Mouse (Mus musculus) hindbrain, embryonic 11.5 days (tissue): ENCODE measurements at regions not wholly inside any gene's neighbourhood (a gene's known extent, or its start where the extent isn't known, plus 50 kb on each side); places are given as distances from the start of the nearest gene placed in this dataset.

Experiments used
- ATAC-seq: fragments of 200-750 bp; cut with Nextera tagmentation; 2 replicates; pipeline ENCODE4 v1.8.0; 2017; ENCODE audit warnings: mild to moderate bottlenecking, moderate TSS enrichment, moderate library complexity; ENCODE audit not compliant: low FRiP score
- DNase-seq: peaks from one replicate; pipeline ENCODE4 v3.0.0-alpha.2; 2015; ENCODE audit warnings: low spot score
- H3K27ac ChIP-seq: fragments of 300-500 bp; sonication (generic); 2 replicates; pipeline ENCODE4 v1.5.1; 2014; ENCODE audit warnings: mild to moderate bottlenecking, low read depth, low read length
- H3K27me3 ChIP-seq: fragments of 300-500 bp; sonication (generic); 2 replicates; pipeline ENCODE4 v1.6.1; 2014; ENCODE audit warnings: mild to moderate bottlenecking, low read length, moderate library complexity, mixed read lengths; ENCODE audit not compliant: control insufficient read depth, insufficient read depth
- H3K36me3 ChIP-seq: fragments of 300-500 bp; sonication (generic); 2 replicates; pipeline ENCODE4 v1.6.1; 2014; ENCODE audit warnings: mild to moderate bottlenecking, low read length, moderate library complexity, mixed read lengths; ENCODE audit not compliant: control insufficient read depth, insufficient read depth
- H3K4me1 ChIP-seq: fragments of 300-500 bp; sonication (generic); replicated peaks from 2 replicates; pipeline ENCODE4 v1.6.1; 2014; ENCODE audit warnings: low read length, mixed read lengths; ENCODE audit not compliant: control insufficient read depth, insufficient read depth
- H3K4me2 ChIP-seq: fragments of 300-500 bp; sonication (generic); replicated peaks from 2 replicates; pipeline ENCODE4 v1.6.1; 2014; ENCODE audit warnings: mild to moderate bottlenecking, low read depth, low read length
- H3K4me3 ChIP-seq: fragments of 300-500 bp; sonication (generic); 2 replicates; pipeline ENCODE4 v1.5.1; 2014; ENCODE audit warnings: low read depth, low read length
- H3K9ac ChIP-seq: fragments of 300-500 bp; sonication (generic); 2 replicates; pipeline ENCODE4 v1.6.1; 2014; ENCODE audit warnings: low read depth, low read length
- H3K9me3 ChIP-seq: fragments of 300-500 bp; sonication (generic); 2 replicates; pipeline ENCODE4 v1.6.1; 2016; ENCODE audit warnings: low read length; ENCODE audit not compliant: control insufficient read depth
- WGBS: fragments of 180-500 bp; shearing (Covaris S2); extraction: QIAGEN DNeasy Blood & Tissue Kit; methylation state at CpG from one replicate; pipeline ENCODE4 v1.1.7; 2014; 5-methylcytosine and 5-hydroxymethylcytosine counted together

DNA sequence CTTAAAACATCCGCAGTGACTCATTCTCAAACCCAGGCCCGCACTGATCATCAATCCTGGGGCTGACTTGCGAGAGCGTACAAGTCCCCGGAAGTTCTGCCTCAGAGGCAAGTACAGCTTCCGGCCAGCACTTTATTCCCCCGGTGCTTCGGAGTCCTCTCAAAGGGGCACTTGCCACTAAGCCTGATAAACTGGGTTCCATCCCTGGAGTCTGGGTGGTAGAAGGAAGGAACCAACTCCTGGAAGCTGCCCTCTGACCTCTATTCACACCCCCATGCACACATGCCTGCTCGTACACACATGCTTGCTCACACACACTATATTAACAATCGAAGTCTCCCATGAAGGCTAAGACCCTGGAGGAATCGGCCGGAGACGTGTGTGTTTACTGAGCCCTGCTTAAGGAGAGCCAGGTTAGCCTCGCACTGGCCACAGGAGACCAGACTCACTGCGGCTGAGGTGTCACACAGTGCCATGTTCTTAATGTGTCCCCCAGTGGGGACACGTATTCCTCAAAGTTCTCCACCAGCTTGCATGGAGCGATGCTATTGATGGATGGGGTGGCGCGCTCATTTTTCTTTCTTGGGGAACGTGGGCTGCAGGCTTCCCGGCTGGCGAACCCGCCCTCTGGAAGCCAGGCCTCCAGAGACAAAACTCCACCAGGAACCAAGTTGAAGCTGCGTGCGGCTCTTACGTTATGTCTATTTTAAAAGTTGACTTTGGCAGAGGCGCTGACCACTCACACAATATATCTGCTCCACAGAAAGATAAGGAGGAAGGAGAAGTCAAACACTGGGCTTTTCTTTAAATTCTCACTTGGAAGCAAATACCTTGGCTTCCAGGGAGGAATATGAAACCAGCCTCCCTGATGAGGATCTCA lies 142.2 kb downstream of the Setd4 start:
- Histone ChIP-seq H3K9me3 (no peaks in the 10 kb centered on the region), H3K36me3 (no peaks in the 10 kb centered on the region), H3K9ac (no peak overlapping the region), H3K4me3 (no peak overlapping the region), H3K4me2 (no peak overlapping the region), H3K4me1 (no peaks in the 10 kb centered on the region), H3K27me3 (no peaks in the 10 kb centered on the region), H3K27ac (no peak overlapping the region)
- WGBS: 80% methylated on average over 27 of the region's 27 CpGs
- ATAC-seq (no peak), DNase-seq (no peak)

DNA sequence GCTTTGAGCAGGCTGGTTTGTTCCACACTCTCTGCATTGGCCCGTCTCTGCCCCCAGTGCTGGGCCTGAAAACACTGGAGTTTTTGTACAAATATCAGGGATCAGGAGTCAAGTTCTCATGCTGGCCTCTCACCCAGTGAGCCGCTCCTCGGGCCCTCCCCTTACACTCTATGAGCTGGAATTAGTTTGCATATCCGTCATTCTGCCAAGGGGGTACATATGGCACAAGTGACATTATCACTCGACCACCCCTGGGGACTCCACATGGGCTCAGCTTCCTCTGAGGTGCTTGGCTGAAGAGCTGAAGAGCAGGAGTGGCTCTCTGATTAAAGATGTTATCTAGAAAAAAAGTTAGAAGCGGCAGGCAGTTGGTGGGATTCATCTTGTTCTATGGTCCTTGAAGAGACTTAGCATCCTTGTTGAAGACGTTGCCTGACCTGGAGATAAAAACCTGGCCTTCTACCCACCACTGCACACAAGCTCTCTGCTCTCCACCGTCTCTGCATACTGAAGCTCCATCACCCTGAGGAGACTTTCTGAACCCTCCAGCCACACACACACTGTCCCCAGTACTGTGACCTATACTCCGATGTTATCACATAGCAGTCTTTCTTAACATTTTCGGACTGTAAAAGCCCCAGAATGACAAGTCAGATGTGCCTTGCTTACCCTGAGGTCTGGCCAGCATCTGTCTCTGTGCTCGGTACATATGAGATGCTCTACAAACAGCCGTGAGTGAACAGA lies 144.2 kb downstream of the Setd4 start:
- Histone ChIP-seq H3K9ac (no peak overlapping the region), H3K4me1 (no peaks in the 10 kb centered on the region), H3K9me3 (no peaks in the 10 kb centered on the region), H3K27me3 (no peaks in the 10 kb centered on the region), H3K36me3 (no peaks in the 10 kb centered on the region), H3K4me2 (no peak overlapping the region), H3K4me3 (no peak overlapping the region), H3K27ac (no peak overlapping the region)
- no peak for DNase-seq
- ATAC-seq: no peak
- 59% methylated on average over 12 of the region's 12 CpGs for whole genome bisulfite sequencing

DNA sequence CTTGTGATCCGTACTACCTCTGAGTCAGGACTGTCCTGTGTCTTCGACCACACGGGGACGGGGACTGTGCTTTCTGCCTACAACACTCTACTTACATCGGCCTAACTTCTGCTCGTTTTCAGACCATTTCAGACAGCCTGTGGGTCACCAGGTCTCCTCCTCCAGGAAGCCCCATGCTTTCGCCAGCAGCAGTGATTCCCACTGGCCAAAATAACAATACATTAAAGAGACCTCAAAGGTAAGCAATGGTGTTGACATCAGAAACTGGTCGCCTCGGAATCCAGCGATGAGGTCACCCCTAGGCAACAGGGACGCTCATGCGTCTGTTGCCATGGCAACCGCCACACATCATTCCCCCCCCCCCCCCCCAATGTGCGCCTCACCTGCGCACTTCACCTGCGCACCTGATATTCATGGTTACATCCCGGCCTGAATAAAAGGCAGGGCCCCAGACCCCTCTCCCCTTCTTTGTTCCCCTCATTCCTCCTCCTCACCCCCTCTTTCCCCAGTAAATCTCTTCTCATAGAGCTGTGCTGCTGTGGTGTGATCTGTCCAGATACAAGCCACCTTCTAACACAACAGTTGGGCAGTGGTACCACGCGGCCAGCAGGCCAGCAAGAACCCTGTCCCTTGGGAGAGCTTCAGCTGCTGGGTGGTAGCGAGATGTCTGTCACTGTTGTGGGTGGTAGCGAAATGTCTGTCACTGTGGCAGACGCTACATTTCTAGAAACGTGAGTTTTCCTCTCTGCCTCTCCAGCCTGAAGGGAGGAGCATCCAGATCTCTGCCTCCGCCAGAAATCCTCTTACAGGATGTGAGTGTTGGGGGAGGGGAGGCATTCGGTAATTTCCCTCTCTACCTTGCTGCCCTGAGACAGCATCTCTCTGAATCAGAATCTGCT lies 145.0 kb downstream of the Setd4 start:
- WGBS: 46% methylated on average over 25 of the region's 25 CpGs
- Histone ChIP-seq H3K4me3 (no peak overlapping the region), H3K27ac (no peak overlapping the region), H3K9ac (no peak overlapping the region), H3K9me3 (no peaks in the 10 kb centered on the region), H3K36me3 (no peaks in the 10 kb centered on the region), H3K4me2 (no peak overlapping the region), H3K27me3 (no peaks in the 10 kb centered on the region), H3K4me1 (no peaks in the 10 kb centered on the region)
- ATAC-seq: no peak
- peak; percentile 41 for DNase-seq

DNA sequence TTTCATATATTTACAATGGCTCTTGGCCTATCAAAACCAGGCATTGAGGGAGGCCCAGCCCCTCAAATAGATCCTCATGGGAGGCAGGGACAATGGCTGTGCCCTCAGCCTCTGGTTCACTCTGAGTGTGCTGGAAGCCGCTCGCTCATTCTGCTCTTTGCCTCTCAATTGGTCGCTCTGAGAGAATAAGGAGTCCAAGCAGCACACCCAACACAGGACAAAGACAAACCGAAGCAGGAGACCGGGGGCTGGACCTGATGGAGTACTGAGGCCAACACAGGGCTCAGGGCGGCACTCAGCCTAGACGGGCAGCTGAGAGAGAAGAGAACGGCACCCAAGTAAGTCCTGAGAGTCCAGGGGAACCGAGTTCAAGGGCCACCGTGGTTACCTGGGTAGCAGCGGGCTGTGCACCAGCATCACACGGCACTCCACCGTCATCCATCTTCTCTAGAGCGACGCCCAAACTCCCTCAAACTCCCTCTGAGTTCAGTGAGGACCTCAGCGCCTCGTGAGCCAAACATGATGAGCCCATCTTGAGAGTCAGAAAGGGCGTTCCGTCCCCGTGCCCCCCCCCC lies 145.8 kb downstream of the Setd4 start:
- H3K4me2 ChIP-seq: no peak overlapping the region
- H3K27ac ChIP-seq: no peak overlapping the region
- H3K9me3 ChIP-seq: no peaks in the 10 kb centered on the region
- no peaks in the 10 kb centered on the region for H3K4me1 ChIP-seq
- no peak overlapping the region for H3K4me3 ChIP-seq
- ATAC-seq: no peak
- DNase-seq: no peak
- 87% methylated on average over 20 of the region's 20 CpGs for whole genome bisulfite sequencing
- no peak overlapping the region for H3K9ac ChIP-seq
- H3K27me3 ChIP-seq: no peaks in the 10 kb centered on the region
- H3K36me3 ChIP-seq: no peaks in the 10 kb centered on the region

DNA sequence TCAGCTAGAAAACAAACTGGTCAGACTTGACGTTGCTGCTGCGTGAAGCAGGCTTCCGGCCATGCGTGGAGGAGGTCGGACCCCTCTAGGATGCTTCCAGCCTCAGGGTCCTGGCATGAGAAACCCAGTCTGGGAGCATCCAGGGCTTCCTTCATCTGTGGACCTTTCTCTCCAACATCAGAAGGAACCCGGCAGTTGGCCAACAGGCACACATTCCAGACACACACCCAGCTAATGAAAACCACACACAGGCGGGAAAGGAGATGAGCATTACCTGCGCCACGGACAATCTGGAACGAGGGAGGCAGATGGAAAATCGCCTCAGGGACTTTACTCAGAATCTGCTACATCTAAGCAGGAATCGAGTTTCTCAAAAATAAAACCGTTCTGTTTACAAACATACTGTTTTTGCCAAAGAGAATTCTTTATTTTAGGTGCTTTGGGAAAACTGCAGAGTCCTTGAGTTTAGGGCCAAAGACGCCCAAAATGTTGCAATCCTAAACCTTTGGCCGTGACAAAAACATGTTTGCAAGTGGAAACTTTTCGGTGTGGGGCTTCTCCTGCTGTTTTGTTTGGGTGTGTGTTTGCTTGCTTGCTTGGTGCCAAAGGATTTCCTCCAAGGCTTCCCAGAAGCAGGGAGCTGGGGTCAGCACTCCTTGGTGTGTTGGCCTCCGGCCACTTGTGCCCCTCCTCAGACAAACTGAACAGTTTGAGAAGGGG lies 147.0 kb downstream of the Setd4 start:
- no peaks in the 10 kb centered on the region for H3K4me1 ChIP-seq
- no peaks in the 10 kb centered on the region for H3K9me3 ChIP-seq
- no peak overlapping the region for H3K4me3 ChIP-seq
- no peaks in the 10 kb centered on the region for H3K27me3 ChIP-seq
- 77% methylated on average over 17 of the region's 17 CpGs for WGBS
- no peak overlapping the region for H3K27ac ChIP-seq
- H3K9ac ChIP-seq: no peak overlapping the region
- ATAC-seq (no peak), DNase-seq (no peak)
- no peaks in the 10 kb centered on the region for H3K36me3 ChIP-seq
- H3K4me2 ChIP-seq: no peak overlapping the region

DNA sequence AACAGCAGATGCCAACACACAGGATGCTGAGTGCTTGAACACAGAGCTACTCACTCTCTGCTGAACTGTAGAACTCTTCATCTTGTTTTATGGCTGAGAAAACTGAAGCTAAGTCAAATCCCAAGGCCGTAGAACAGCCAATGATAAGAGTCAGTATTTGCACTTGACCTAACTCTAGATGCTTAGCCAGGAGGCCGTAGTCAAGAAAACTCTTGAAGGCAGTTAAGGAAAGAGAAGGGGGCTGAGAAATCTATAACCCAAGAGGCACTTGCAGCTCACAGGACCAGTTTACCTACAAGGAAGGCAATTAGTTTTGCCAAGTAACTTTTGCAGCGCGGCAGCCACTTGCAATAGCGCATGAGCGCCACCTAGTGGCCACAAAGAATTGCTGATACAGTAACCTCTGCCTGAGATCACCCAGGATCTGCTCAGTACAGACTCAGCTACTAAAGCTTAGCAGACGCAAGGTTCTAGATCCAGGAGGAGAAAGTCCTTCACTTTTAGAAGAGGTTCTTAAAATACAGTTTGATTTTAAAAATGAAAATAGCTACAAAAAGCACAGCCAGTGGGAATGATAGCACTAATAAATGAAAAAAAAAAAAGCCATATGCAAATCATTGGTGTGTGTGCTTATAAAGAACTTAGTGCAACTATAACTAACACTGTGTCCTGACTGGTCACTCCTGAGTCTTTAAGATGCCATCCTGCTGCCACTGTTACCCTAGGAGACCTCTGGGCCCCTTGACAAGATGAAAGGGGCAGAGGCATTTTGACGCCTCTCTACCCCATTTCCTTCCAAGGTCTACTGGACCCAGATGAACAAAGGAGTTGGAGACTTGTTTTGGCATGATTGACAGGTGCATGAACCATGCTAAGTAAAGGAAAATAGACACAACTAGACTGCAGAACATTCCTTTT lies 149.5 kb downstream of the Setd4 start:
- no peaks in the 10 kb centered on the region for H3K27me3 ChIP-seq
- WGBS: 30% methylated on average over 8 of the region's 8 CpGs
- 0 out of 2 replicates have a peak, but pooled peaks cover 2% of the 10 kb centered on the region for H3K4me1 ChIP-seq
- H3K27ac ChIP-seq: no peak overlapping the region
- peak; percentile 87 for DNase-seq
- H3K4me2 ChIP-seq: no peak overlapping the region
- no peaks in the 10 kb centered on the region for H3K36me3 ChIP-seq
- H3K4me3 ChIP-seq: no peak overlapping the region
- H3K9ac ChIP-seq: no peak overlapping the region
- no peak for ATAC-seq
- no peaks in the 10 kb centered on the region for H3K9me3 ChIP-seq

DNA sequence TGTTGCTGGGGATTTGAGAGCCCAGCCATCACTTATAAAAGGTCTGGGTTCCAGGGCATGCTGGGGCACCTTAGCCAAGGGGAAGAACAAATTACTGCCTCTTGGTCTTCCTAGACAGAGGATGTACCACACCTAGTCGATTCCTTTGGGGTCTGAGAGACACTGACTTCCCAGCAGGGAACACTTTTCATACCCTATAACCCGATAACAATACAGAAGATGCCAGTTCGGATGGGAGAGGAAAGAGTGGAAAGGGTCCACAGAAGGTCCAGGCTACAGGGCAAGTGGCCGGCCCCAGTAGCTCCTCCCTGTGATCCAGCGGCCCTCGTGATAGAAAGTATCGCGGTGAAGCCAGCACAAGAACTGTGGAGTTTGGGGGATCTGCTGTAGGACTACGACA lies 150.8 kb downstream of the Setd4 start:
- WGBS: 81% methylated on average over 9 of the region's 9 CpGs
- H3K9ac ChIP-seq: no peak overlapping the region
- ATAC-seq: no peak
- 0 out of 2 replicates have a peak, but pooled peaks cover 2% of the 10 kb centered on the region for H3K4me1 ChIP-seq
- H3K36me3 ChIP-seq: no peaks in the 10 kb centered on the region
- no peak for DNase-seq
- H3K27ac ChIP-seq: no peak overlapping the region
- no peak overlapping the region for H3K4me3 ChIP-seq
- H3K9me3 ChIP-seq: no peaks in the 10 kb centered on the region
- H3K27me3 ChIP-seq: no peaks in the 10 kb centered on the region
- no peak overlapping the region for H3K4me2 ChIP-seq
